Mouse (Mus musculus) hindbrain, embryonic 13.5 days (tissue): ENCODE data around the gene Olfr1012. TPM values are rescaled to one million over a fixed set of nuclear protein-coding genes. Genes with fewer than 3 reads are reported as not detected.

Experiments
- polyA plus RNA-seq: library from polyadenylated mRNA; unstranded; fragments of >200 nt; fragmentation: Nextera tagmentation; extraction: Ambion mirVana; gene quantifications from 2 replicates; pipeline ENCODE4 v1.2.1, GENCODE M21; 2015

Gene Olfr1012
- polyA plus RNA-seq, 1 experiment from 2014 or later: not detected

Other genes with a start within 250 kb of the Olfr1012 start
- not detected in 2 replicates for gene 4833423E24Rik, start 243.7 kb downstream of the Olfr1012 start, polyA plus RNA-seq
- gene Olfr996, start 183.6 kb downstream of the Olfr1012 start, polyA plus RNA-seq: not detected in 2 replicates
- not detected in 2 replicates for gene Olfr998, start 173.8 kb downstream of the Olfr1012 start, polyA plus RNA-seq
- not detected in 2 replicates for gene Olfr1000, start 150.9 kb downstream of the Olfr1012 start, polyA plus RNA-seq
- gene Olfr1002, start 112.1 kb downstream of the Olfr1012 start, polyA plus RNA-seq: not detected in 2 replicates
- gene Olfr154, start 98.3 kb downstream of the Olfr1012 start, polyA plus RNA-seq: not detected in 2 replicates
- not detected in 2 replicates for gene Olfr1006, start 84.0 kb downstream of the Olfr1012 start, polyA plus RNA-seq
- not detected in 2 replicates for gene Olfr1008, start 73.3 kb downstream of the Olfr1012 start, polyA plus RNA-seq
- gene Olfr1009, start 47.3 kb downstream of the Olfr1012 start, polyA plus RNA-seq: not detected in 2 replicates
- not detected in 2 replicates for gene Olfr1013, start 4.3 kb upstream of the Olfr1012 start, polyA plus RNA-seq
- not detected in 2 replicates for gene Olfr1014, start 9.9 kb upstream of the Olfr1012 start, polyA plus RNA-seq
- gene Olfr1015, start 19.3 kb upstream of the Olfr1012 start, polyA plus RNA-seq: not detected in 2 replicates
- not detected in 2 replicates for gene Olfr1016, start 39.8 kb upstream of the Olfr1012 start, polyA plus RNA-seq
- not detected in 2 replicates for gene Olfr1018, start 55.7 kb upstream of the Olfr1012 start, polyA plus RNA-seq
- gene Olfr1019, start 82.7 kb upstream of the Olfr1012 start, polyA plus RNA-seq: not detected in 2 replicates
- not detected in 2 replicates for gene Olfr1020, start 84.3 kb upstream of the Olfr1012 start, polyA plus RNA-seq
- gene Olfr1022, start 105.8 kb upstream of the Olfr1012 start, polyA plus RNA-seq: not detected in 2 replicates
- not detected in 2 replicates for gene Olfr1023, start 122.9 kb upstream of the Olfr1012 start, polyA plus RNA-seq
- gene Olfr1024, start 142.3 kb upstream of the Olfr1012 start, polyA plus RNA-seq: not detected in 2 replicates
- not detected in 2 replicates for gene Olfr1025-ps1, start 152.4 kb upstream of the Olfr1012 start, polyA plus RNA-seq
- gene Olfr1026, start 158.8 kb upstream of the Olfr1012 start, polyA plus RNA-seq: not detected in 2 replicates
- not detected in 2 replicates for gene Olfr1028, start 187.7 kb upstream of the Olfr1012 start, polyA plus RNA-seq
- not detected in 2 replicates for gene Olfr1029, start 211.1 kb upstream of the Olfr1012 start, polyA plus RNA-seq
- gene Olfr1030, start 216.5 kb upstream of the Olfr1012 start, polyA plus RNA-seq: not detected in 2 replicates
- gene Olfr1031, start 227.5 kb upstream of the Olfr1012 start, polyA plus RNA-seq: not detected in 2 replicates
- not detected in 2 replicates for gene Olfr1032, start 242.8 kb upstream of the Olfr1012 start, polyA plus RNA-seq